Mouse (Mus musculus) forebrain, postnatal 0 days (tissue): ENCODE data around the gene Ccdc63. TPM values are rescaled to one million over a fixed set of nuclear protein-coding genes. Genes with fewer than 3 reads are reported as not detected.

Experiments
- ATAC-seq: fragments of 200-750 bp; cut with Nextera tagmentation; 2 replicates; pipeline ENCODE4 v1.8.0; 2017; ENCODE audit warnings: mild to moderate bottlenecking, moderate library complexity
- DNase-seq: peaks from one replicate; pipeline ENCODE4 v3.0.0-alpha.2; 2015
- H3K27ac ChIP-seq: fragments of 300-500 bp; sonication (generic); 2 replicates; pipeline ENCODE4 v1.5.1; 2014; ENCODE audit warnings: low read depth, mild to moderate bottlenecking, antibody characterized with exemption, low read length, moderate library complexity, mixed read lengths
- H3K27me3 ChIP-seq: fragments of 300-500 bp; sonication (generic); 2 replicates; pipeline ENCODE4 v1.6.1; 2014; ENCODE audit warnings: mild to moderate bottlenecking, low read length, mixed read lengths; ENCODE audit not compliant: insufficient read depth
- H3K36me3 ChIP-seq: fragments of 300-500 bp; sonication (generic); 2 replicates; pipeline ENCODE4 v1.6.1; 2014; ENCODE audit warnings: mild to moderate bottlenecking, moderate library complexity; ENCODE audit not compliant: insufficient read depth
- H3K4me1 ChIP-seq: fragments of 300-500 bp; sonication (generic); 2 replicates; pipeline ENCODE4 v1.6.1; 2014; ENCODE audit warnings: antibody characterized with exemption; ENCODE audit not compliant: insufficient read depth
- H3K4me2 ChIP-seq: fragments of 300-500 bp; sonication (generic); 2 replicates; pipeline ENCODE4 v1.6.1; 2014; ENCODE audit warnings: low read depth, mild to moderate bottlenecking, moderate library complexity
- H3K4me3 ChIP-seq: fragments of 300-500 bp; sonication (generic); 2 replicates; pipeline ENCODE4 v1.5.1; 2014; ENCODE audit warnings: low read depth, low read length, mixed read lengths
- H3K9ac ChIP-seq: fragments of 300-500 bp; sonication (generic); 2 replicates; pipeline ENCODE4 v1.6.1; 2014; ENCODE audit warnings: mild to moderate bottlenecking
- H3K9me3 ChIP-seq: fragments of 300-500 bp; sonication (generic); 2 replicates; pipeline ENCODE4 v1.6.1; 2016; ENCODE audit warnings: low read length
- CTCF ChIP-seq: sonication (generic); IDR thresholded peaks from 2 replicates; pipeline ENCODE4 v1.5.1; 2016; ENCODE audit warnings: antibody characterized with exemption, control low read depth, low read depth
- WGBS: fragments of 180-500 bp; shearing (Covaris S2); extraction: QIAGEN DNeasy Blood & Tissue Kit; methylation state at CpG from one replicate; pipeline ENCODE4 v1.1.7; 2014; 5-methylcytosine and 5-hydroxymethylcytosine counted together
- polyA plus RNA-seq: library from polyadenylated mRNA; unstranded; fragments of >200 nt; fragmentation: Nextera tagmentation; extraction: Ambion mirVana; gene quantifications from 2 replicates; pipeline ENCODE4 v1.2.1, GENCODE M21; 2015
- total RNA-seq: library from RNA; depleted of rRNA; stranded (reverse); fragments of >200 nt; gene quantifications from 2 replicates; pipeline ENCODE4 v1.2.3, GENCODE M21; 2014; rRNA removed

The Ccdc63 gene
- total and polyA plus RNA-seq, 2 experiments from 2014 or later, result 0.08 to 0.43 TPM

GRCm38 (mm10) chr5:122060767-122061333 lies 79.8 kb downstream of the Ccdc63 start:
- H3K9ac ChIP-seq, result no peak overlapping the region
- no peaks in the 10 kb centered on the region for H3K9me3 ChIP-seq
- no peak overlapping the region for H3K4me3 ChIP-seq
- H3K4me2 ChIP-seq, result no peak overlapping the region
- DNase-seq, result no peak
- ATAC-seq, result no peak
- peaks cover 3% of the 10 kb centered on the region for H3K4me1 ChIP-seq
- no peaks in the 10 kb centered on the region for H3K36me3 ChIP-seq
- no peak for TF ChIP-seq CTCF
- WGBS, result 24% methylated on average over 11 of the region's 12 CpGs
- no peak overlapping the region for H3K27ac ChIP-seq
- no peaks in the 10 kb centered on the region; the same call in 1 of the 2 replicates for H3K27me3 ChIP-seq

DNA sequence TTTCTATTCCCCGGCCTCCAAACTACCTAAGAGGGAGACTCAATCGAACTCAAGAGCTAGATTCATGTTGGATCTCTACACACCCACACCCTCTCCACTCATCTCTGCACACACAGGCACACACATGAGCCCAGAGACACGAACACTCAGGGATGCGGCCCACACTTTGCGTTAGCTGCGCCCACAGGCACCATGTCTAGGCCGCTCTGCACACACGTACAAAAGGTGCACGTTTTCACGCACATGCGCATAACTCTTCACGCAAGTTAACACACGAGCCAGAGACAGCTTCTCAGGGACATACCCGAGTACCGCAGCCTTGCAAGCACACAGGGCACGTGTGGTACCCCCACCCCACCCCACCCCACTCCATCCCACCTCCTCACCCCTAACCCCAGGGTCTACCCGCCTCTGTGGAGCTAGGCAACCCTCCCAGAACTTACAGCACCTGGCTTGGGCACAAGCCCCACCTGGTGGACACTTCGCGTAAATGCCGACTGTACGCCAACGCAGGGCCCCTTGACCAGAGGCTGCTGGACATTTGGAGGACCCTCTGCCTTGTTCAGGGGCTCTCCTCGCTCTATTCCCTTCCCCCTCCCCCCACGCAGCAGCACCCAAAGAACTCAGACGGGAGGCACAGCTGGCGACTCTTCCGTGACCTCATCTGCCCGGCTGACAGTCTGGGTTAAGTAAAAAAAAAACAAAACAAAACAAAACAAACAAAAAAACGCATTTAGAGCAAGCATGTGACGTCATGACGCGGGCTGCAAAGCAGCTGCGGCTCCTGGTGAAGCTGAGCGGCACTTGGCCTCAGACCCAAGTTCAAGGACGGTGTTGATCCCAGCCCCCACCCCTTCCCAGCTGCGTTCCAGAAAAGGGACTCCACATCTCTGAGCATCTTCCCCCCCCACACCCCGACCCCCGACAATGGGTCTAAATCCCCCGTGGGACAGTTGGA lies 81.3 kb downstream of the Ccdc63 start:
- H3K4me1 ChIP-seq, result peaks cover 6% of the 10 kb centered on the region
- ATAC-seq, result 0 out of 2 replicates have a peak, but pooled peaks have one; percentile 29

More for the DNA sequence above, 81.3 kb downstream of the Ccdc63 start:
- Histone ChIP-seq H3K27ac (no peak overlapping the region), H3K36me3 (no peaks in the 10 kb centered on the region), H3K4me3 (0 out of 2 replicates have a peak overlapping the region, but pooled peaks have one; percentile 7), H3K9me3 (no peaks in the 10 kb centered on the region), H3K27me3 (no peaks in the 10 kb centered on the region; the same call in 1 of the 2 replicates), H3K9ac (no peak overlapping the region), H3K4me2 (peak overlapping the region; percentile 43)
- DNase-seq, result peak; percentile 71
- peak; percentile 85 for TF ChIP-seq CTCF
- WGBS, result 23% methylated on average over 39 of the region's 39 CpGs

Other genes starting within 250 kb of the Ccdc63 start
- gene Cux2, start 90.7 kb downstream of the Ccdc63 start, total RNA-seq, result 44.0 and 52.4 TPM in 2 replicates
- 16.2 and 16.7 TPM in 2 replicates for gene Cux2, start 90.7 kb downstream of the Ccdc63 start, polyA plus RNA-seq
- gene Myl2, start 39.9 kb downstream of the Ccdc63 start, total RNA-seq, result 0.38 and 2.9 TPM in 2 replicates
- gene Myl2, start 39.9 kb downstream of the Ccdc63 start, polyA plus RNA-seq, result 1.7 TPM in 2 replicates
- gene Ppp1cc, start 17.5 kb upstream of the Ccdc63 start, total RNA-seq, result 278 and 322 TPM in 2 replicates
- 193 and 220 TPM in 2 replicates for gene Ppp1cc, start 17.5 kb upstream of the Ccdc63 start, polyA plus RNA-seq
- 1.7 and 3.0 TPM in 2 replicates for gene Hvcn1, start 66.0 kb upstream of the Ccdc63 start, total RNA-seq
- 1.2 and 1.6 TPM in 2 replicates for gene Hvcn1, start 66.0 kb upstream of the Ccdc63 start, polyA plus RNA-seq
- 20.3 and 31.2 TPM in 2 replicates for gene Tctn1, start 123.6 kb upstream of the Ccdc63 start, total RNA-seq
- 2.9 and 4.3 TPM in 2 replicates for gene Tctn1, start 123.6 kb upstream of the Ccdc63 start, polyA plus RNA-seq
- gene Pptc7, start 143.5 kb upstream of the Ccdc63 start, total RNA-seq, result 14.8 and 18.3 TPM in 2 replicates
- 4.2 and 6.7 TPM in 2 replicates for gene Pptc7, start 143.5 kb upstream of the Ccdc63 start, polyA plus RNA-seq
- gene Rad9b, start 213.4 kb upstream of the Ccdc63 start, total RNA-seq, result 16.4 and 20.0 TPM in 2 replicates
- gene Rad9b, start 213.4 kb upstream of the Ccdc63 start, polyA plus RNA-seq, result 14.1 and 14.6 TPM in 2 replicates
- 142 and 157 TPM in 2 replicates for gene Vps29, start 213.5 kb upstream of the Ccdc63 start, total RNA-seq
- 364 and 391 TPM in 2 replicates for gene Vps29, start 213.5 kb upstream of the Ccdc63 start, polyA plus RNA-seq
- 31.2 and 37.6 TPM in 2 replicates for gene Gpn3, start 231.1 kb upstream of the Ccdc63 start, total RNA-seq
- gene Gpn3, start 231.1 kb upstream of the Ccdc63 start, polyA plus RNA-seq, result 41.0 and 44.2 TPM in 2 replicates
- 136 and 141 TPM in 2 replicates for gene Fam216a, start 231.5 kb upstream of the Ccdc63 start, total RNA-seq
- 147 and 150 TPM in 2 replicates for gene Fam216a, start 231.5 kb upstream of the Ccdc63 start, polyA plus RNA-seq